Mouse (Mus musculus) hindbrain, embryonic 13.5 days (tissue): ENCODE results near the gene Pigg. TPM values are rescaled to one million over a fixed set of nuclear protein-coding genes. Genes with fewer than 3 reads are reported as not detected.

Experiments
- ATAC-seq: fragments of 200-750 bp; cut with Nextera tagmentation; 2 replicates; pipeline ENCODE4 v1.8.0; 2017; ENCODE audit warnings: moderate TSS enrichment; ENCODE audit not compliant: low FRiP score
- H3K27ac ChIP-seq: fragments of 300-500 bp; sonication (generic); 2 replicates; pipeline ENCODE4 v1.5.1; 2015; ENCODE audit warnings: inconsistent platforms, mild to moderate bottlenecking, moderate library complexity
- H3K27me3 ChIP-seq: fragments of 300-500 bp; sonication (generic); 2 replicates; pipeline ENCODE4 v1.6.1; 2015; ENCODE audit warnings: mild to moderate bottlenecking, inconsistent platforms
- H3K36me3 ChIP-seq: fragments of 300-500 bp; sonication (generic); 2 replicates; pipeline ENCODE4 v1.6.1; 2015; ENCODE audit warnings: mild to moderate bottlenecking, inconsistent platforms
- H3K4me1 ChIP-seq: fragments of 300-500 bp; sonication (generic); replicated peaks from 2 replicates; pipeline ENCODE4 v1.6.1; 2015; ENCODE audit warnings: inconsistent platforms
- H3K4me2 ChIP-seq: fragments of 300-500 bp; sonication (generic); 2 replicates; pipeline ENCODE4 v1.6.1; 2015; ENCODE audit warnings: inconsistent platforms, mild to moderate bottlenecking, moderate library complexity
- H3K4me3 ChIP-seq: fragments of 300-500 bp; sonication (generic); 2 replicates; pipeline ENCODE4 v1.5.1; 2015; ENCODE audit warnings: mild to moderate bottlenecking, inconsistent platforms
- H3K9ac ChIP-seq: fragments of 300-500 bp; sonication (generic); 2 replicates; pipeline ENCODE4 v1.6.1; 2015; ENCODE audit warnings: mild to moderate bottlenecking, inconsistent platforms
- H3K9me3 ChIP-seq: fragments of 300-500 bp; sonication (generic); 2 replicates; pipeline ENCODE4 v1.6.1; 2016; ENCODE audit warnings: inconsistent platforms
- WGBS: fragments of 180-500 bp; shearing (Covaris S2); methylation state at CpG from one replicate; pipeline ENCODE4 v1.1.7; 2015; 5-methylcytosine and 5-hydroxymethylcytosine counted together
- polyA plus RNA-seq: library from polyadenylated mRNA; unstranded; fragments of >200 nt; fragmentation: Nextera tagmentation; extraction: Ambion mirVana; gene quantifications from 2 replicates; pipeline ENCODE4 v1.2.1, GENCODE M21; 2015

The Pigg gene
- polyA plus RNA-seq, 1 experiment from 2014 or later = 5.4 TPM

- Histone ChIP-seq H3K4me1 (no peaks in the 10 kb centered on the region), H3K36me3 (no peaks in the 10 kb centered on the region), H3K4me2 (no peak within 1 kb of the TSS), H3K9me3 (no peaks in the 10 kb centered on the region), H3K27me3 (no peaks in the 10 kb centered on the region), H3K9ac (no peak within 1 kb of the TSS), H3K27ac (no peak within 1 kb of the TSS), H3K4me3 (no peak within 1 kb of the TSS)
- 80% methylated on average over 7 of the region's 7 CpGs for WGBS
- ATAC-seq = no peak
Observed at GRCm38 (mm10) chr5:108388201-108388600, 75.8 kb downstream of the Pigg start, which contains the start of gene Pde6b. Gene Pde6b (plus strand): TSS chr5:108388391.

GRCm38 (mm10) chr5:108389744-108390143 lies 77.3 kb downstream of the Pigg start:
- Histone ChIP-seq H3K9ac (no peak overlapping the region), H3K36me3 (no peaks in the 10 kb centered on the region), H3K4me3 (no peak overlapping the region), H3K9me3 (no peaks in the 10 kb centered on the region), H3K27ac (no peak overlapping the region), H3K4me2 (no peak overlapping the region), H3K4me1 (no peaks in the 10 kb centered on the region), H3K27me3 (no peaks in the 10 kb centered on the region)
- WGBS = 78% methylated on average over 3 of the region's 3 CpGs
- no peak for ATAC-seq

Other genes starting within 250 kb of the Pigg start
- gene Mtf2, start 246.9 kb upstream of the Pigg start, polyA plus RNA-seq = 119 and 124 TPM in 2 replicates
- 24.7 and 26.7 TPM in 2 replicates for gene Tmed5, start 180.0 kb upstream of the Pigg start, polyA plus RNA-seq
- gene Ccdc18, start 179.7 kb upstream of the Pigg start, polyA plus RNA-seq = 3.2 and 3.3 TPM in 2 replicates
- 40.5 and 41.8 TPM in 2 replicates for gene Dr1, start 43.7 kb upstream of the Pigg start, polyA plus RNA-seq
- gene Gm42517, start 55.3 kb downstream of the Pigg start, polyA plus RNA-seq = 0.78 and 1.4 TPM in 2 replicates
- gene Pde6b, start 75.8 kb downstream of the Pigg start, polyA plus RNA-seq = 0.16 and 0.22 TPM in 2 replicates
- 461 and 472 TPM in 2 replicates for gene Atp5k, start 121.8 kb downstream of the Pigg start, polyA plus RNA-seq
- 0.17 and 0.19 TPM in 2 replicates for gene Mfsd7a, start 136.3 kb downstream of the Pigg start, polyA plus RNA-seq
- 26.6 and 27.8 TPM in 2 replicates for gene Pcgf3, start 148.6 kb downstream of the Pigg start, polyA plus RNA-seq
- 82.5 and 85.1 TPM in 2 replicates for gene Cplx1, start 237.4 kb downstream of the Pigg start, polyA plus RNA-seq